Mouse (Mus musculus): ENCODE data around the gene Ugt1a5.
A peak's percentile ranks its signal among the peaks of the same experiment; 100 is the strongest.
"Not testable (repeated sequence)": the region's sequence is repeated elsewhere in the genome, so short reads cannot be mapped to it uniquely, and the experiment has no call there.

The Ugt1a5 gene

DNA sequence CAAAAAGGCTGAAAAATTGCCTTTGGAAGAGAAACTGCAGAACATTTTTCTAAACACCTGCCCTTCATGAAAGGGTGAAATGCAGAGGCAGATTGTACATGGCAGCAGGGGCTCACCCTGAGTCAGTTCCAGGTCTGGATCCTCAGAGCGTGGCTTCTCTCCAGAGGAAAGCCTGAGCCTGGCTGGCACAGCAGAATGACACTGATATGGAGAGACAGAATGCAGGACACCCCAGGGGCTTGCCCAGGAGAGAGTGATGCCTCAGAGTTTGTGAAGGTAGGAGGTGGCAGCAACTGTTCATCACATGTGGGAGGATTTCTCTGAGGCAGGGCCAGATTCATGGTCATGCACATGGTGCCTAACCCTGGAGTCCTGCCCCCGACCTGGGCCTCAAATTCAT is 34.2 kb downstream of the Ugt1a5 start:
- no peak for DNase-seq

DNA sequence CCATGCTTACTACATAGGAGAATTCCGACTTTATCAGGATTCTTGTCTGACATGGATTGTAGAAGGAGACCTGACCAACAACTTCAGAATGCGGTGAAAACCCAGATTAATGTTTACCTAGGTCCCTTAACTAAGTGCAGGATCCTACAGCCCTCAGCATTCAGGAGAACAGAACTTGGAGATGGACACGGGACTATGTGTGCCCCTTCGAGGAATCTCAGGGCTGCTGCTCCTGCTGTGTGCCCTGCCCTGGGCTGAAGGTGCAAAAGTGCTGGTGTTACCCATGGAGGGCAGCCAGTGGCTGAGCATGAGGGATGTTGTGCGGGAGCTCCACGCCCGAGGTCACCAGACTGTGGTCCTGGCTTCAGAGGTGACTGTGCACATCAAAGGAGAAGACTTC is 34.6 kb downstream of the Ugt1a5 start, which contains the start of gene Ugt1a2:
Ugt1a2 (plus strand) TSS at position 146 of the 400 bp plus-strand sequence.
- DNase-seq = no peak

DNA sequence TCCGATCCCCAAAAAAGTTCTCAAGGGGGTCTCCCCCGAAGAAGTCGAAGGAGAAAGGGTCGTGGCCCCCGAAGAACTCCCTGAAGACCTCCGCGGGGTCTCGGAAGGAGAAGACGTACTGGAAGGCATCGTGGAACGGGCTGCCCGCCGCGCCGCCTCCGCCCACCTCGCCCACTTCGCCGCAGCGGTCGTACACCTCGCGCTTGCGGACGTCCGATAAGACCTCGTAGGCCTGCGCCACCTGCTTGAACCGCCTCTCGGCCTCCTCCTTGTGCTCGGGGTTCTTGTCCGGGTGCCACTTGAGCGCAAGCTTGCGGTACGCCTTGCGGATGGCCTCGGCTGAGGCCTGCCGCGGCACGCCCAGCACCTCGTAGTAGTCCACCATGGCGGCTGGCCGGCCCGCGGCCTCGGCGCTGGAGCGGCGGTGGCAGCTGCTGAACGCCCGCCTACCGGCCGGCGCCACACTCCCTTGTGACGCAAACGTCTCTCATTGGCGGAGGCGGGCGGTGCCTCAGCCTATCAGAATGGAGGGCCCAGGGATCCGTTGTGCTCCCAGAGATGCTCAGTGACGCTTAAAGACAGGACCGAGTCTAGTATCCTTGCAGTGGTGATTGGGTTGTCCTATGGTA is 39.6 kb downstream of the Ugt1a5 start, which contains the start of gene Dnajb3:
Dnajb3 (minus strand) TSS at position 489 of the 629 bp plus-strand sequence.
- DNase-seq = peak; percentile 88

DNA sequence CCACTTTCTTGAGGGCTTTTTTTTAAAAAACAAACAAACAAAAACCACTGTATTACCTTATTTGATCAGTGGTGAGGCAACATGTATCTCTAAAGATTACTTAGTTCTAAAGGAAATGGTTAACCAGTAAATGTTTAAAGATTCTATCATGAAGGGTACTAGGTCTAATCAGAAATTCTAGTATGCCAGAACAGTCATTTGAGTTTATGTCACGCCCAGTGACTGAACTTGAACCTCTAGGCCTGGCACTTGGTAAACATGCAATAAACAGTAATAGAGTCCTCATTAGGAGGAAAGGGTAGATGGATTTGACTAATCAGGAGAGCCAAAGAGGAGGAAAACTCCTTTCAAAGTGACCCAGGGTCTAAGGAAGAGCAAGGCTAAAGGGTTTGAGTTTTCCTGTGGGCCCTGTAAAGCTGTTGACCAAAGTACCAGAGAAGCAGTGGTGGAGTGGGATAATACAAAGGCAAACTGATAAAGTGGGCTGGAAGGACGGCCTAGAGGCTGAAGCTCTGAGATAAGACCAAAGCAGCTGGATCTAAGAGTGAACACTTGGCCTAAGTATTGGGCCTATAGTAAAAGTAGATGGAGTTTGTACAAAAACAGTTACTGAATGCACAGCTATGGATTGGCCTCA is 41.1 kb downstream of the Ugt1a5 start:
- no peak for DNase-seq

DNA sequence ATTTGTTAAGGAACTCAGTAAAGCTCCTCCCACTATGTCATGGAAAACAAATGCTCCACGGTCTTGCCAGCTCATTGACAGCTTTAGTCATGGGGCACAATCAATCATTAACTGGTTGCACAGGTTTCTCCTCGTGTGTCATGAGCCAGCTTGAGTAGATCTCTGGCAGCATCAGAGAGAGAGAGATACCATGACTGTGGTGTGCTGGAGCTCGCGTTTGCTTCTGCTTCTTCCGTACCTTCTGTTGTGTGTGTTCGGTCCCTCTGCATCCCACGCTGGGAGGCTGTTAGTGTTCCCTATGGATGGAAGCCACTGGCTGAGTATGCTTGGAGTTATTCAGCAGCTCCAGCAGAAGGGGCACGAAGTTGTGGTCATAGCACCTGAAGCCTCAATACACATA is 46.0 kb downstream of the Ugt1a5 start, which contains the start of gene Ugt1a1:
Ugt1a1 (plus strand) TSS at position 148 of the 400 bp plus-strand sequence.
- DNase-seq = no peak

DNA sequence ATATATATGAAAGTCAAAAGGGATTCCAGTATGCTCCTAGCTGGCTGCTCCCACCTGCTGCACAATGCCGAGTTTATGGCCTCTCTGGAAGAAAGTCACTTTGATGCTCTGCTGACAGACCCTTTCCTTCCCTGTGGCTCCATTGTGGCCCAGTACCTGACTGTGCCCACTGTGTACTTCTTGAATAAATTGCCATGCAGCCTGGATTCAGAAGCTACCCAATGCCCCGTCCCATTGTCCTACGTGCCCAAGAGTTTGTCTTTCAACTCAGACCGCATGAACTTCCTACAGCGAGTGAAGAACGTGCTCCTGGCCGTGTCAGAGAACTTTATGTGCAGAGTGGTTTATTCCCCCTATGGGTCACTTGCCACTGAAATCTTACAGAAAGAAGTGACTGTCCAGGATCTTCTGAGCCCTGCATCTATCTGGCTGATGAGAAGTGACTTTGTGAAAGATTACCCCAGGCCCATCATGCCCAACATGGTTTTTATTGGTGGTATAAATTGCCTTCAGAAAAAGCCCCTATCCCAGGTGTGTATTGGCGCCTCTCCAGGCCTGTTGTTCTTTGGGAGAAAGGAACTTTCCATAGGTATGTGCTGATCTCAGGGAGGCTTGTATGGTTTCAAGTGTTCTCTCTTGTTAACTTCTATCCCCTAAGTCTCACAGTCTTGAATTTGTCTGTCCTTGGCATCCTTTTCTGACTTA is 46.7 kb downstream of the Ugt1a5 start:
- no peak for DNase-seq

DNA sequence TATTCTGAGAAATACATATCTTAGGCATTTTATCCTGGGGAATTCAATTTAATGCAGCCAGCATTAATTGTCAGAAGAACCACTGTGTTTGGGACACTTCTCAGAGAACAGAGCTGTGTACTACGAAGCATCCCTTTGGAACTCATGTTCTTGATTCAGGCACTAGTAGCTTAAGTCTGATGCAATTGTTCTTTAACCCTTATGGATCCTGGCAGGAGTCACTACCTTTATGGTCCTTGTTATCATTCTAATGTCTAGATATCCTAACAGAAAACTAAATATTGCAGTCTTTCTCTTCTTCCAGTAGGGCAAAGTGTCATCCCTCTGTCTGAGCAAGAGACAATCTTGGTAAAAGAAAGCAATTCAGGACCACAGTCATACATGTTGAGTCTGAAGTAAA is 47.2 kb downstream of the Ugt1a5 start:
- no peak for DNase-seq

DNA sequence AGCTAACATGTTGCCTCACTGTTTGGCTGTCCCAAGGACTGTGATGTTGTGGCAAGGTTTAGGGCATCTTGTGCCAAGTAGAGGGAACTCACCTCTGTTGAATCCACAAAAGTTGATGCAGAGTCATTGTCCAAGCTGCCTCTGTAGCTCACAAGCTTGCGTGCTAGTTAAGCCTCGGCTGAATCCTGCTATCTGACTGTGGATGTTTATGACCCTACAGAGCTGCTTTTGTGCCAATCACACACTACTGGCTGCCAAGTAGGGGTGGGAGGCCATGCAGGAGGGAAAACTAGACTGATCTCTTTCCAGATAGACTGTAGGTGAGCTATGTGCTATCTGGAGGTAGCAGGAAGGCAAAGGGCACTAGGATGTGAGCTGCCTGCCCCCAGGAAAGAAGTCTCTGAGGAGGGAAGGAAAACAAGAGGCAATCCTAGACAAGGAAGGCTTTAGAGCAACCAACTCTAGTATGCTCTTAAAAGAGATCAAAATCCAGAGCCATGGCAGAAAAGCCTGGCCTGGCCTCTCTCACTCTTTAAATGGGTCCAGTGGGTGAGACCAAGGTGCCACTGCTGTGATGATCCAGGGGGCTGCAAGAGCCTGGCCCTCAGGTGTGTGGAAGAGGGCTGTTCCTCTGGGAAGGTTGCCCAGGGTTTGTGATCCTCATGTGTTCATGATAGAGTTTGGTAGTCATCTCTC is 48.1 kb downstream of the Ugt1a5 start:
- no peak for DNase-seq

DNA sequence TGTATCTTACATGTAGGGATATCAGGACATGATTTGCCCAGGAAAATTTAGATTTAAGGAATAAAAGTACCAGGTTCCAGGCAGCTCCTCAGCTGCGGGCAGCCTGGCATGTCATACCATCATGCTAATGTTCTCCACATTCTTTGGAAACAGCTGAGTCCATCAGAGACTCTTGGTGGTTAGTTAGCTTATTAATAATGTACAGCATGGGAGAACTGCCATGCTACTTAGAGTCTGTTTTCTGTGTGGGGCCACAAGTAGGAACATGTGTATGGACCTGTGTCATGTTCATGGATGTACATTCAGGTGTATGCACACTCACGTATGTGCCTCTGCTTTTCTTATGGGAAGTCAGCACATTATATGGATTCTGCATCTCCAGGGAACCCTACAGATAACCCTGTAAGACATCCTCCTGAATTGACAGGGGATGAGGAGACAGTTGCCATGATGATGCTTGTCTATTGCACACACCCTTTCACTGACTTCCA is 48.7 kb downstream of the Ugt1a5 start:
- no peak for DNase-seq

DNA sequence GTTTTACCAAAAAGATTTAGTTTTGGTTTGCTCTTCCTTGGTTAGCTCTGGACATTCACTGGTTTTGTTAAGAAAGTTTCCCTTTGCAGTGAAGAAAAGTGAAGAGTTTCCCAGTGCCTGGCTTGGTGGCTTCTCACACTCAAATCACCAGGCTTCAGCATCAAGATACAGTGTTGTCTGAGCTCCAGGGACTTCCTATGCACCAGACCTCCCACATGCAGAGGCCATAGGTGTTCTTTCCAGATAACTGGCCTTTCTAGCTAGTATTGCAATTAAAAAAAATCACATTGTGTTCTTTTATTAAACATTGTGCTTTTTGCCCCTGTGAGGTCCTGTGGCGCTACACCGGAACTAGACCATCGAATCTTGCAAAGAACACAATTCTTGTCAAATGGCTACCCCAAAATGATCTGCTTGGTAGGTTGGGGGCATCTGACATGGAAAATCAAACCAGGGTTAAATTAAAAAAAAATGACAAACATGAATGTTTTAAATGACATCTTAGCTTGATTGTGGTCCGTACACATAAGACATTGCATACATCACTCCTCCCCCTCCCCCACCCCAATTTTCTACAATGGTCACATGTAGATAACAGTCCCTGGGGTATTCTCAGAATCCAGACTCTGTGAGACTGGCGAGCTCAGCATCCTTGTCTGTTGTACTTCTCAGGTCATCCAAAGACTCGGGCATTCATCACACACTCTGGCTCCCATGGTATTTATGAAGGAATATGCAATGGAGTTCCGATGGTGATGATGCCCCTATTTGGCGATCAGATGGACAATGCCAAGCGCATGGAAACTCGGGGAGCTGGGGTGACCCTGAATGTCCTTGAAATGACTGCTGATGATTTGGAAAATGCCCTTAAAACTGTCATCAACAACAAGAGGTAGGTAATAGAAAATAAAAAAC is 49.9 kb downstream of the Ugt1a5 start:
- no peak for DNase-seq

DNA sequence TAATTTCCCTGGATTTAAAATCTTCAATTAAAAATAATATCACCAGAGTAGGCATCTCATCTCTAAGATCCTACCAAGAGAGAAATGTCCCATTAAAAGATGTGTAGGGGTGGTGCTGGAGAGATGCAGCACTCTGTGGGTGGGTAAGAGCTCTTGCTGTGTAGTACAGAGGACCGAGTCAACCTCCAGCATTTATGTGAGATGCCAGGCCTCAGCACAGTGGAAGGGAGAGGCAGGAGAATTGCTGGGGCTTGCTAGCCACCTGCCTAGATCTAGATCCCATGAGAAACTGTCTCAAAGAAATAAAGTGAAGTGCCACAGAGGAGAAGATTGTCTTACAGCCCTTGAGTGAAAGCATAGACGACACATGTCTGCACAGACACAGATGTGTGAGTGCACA is 50.7 kb downstream of the Ugt1a5 start:
- no peak for DNase-seq

DNA sequence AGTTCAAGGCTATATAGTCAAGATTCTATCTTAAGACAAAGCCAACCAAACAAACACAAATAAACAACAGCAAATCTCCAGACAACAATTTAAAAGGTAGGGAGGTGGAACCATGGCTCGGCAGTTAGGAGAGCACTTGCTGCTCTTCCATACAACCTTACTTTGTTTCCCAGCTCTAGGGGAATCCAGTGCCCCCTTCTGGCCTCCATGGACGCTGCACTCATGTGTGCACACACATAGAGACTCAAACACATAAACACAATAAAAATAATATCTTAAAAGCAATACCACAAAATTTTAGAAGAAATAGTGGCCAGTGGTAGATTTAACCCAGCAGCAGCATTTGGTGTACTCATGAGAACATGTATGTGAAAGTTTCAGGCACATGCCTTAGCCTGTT is 51.3 kb downstream of the Ugt1a5 start:
- DNase-seq = peak; percentile 19

DNA sequence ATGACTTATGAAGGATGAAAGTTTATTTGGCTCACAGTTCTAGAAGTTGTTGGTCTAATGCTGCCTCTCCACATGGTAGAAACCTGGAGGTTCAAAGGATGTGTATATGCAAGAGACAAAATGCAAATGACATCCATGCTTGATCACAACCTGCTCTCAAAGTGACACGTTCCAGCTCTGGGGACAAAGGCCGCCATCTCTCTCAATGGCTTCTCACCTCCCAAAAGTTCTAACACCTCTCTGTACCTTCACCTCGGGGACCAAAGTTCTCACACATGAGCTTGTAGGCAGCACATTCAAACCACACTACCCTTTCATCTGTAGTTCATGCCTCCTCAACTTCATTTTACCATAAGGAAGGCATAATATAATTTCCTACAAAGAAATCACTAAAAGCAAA is 51.8 kb downstream of the Ugt1a5 start:
- no peak for DNase-seq

DNA sequence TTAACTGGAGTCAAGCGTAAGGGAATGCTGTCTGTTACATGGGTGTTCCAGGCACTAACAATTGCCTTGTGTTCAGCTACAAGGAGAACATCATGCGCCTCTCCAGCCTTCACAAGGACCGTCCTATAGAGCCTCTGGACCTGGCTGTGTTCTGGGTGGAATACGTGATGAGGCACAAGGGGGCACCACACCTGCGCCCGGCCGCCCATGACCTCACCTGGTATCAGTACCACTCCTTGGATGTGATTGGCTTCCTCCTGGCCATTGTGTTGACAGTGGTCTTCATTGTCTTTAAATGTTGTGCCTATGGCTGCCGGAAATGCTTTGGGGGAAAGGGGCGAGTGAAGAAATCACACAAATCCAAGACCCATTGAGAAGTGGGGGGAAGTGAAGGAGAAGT is 52.2 kb downstream of the Ugt1a5 start:
- peak; percentile 16 for DNase-seq

DNA sequence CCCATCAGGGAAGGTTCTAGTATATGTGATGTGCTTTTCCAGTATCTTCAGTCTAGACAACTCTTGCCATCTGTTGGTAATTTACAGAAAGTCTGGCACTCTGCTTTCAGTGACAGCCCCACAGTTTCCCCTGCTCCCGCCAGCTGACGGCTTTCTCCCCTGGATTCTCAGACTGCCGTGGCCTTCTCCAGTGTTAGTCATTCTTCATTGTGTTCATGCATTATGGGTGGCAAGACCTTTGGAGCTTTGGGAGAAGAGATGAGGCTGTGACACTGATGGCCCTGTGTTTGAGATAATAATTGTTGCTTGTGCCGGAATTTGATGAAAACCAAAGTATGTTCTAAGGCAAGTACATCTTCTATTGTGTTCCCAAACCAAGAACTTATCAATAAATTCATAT is 52.8 kb downstream of the Ugt1a5 start:
- DNase-seq = no peak

DNA sequence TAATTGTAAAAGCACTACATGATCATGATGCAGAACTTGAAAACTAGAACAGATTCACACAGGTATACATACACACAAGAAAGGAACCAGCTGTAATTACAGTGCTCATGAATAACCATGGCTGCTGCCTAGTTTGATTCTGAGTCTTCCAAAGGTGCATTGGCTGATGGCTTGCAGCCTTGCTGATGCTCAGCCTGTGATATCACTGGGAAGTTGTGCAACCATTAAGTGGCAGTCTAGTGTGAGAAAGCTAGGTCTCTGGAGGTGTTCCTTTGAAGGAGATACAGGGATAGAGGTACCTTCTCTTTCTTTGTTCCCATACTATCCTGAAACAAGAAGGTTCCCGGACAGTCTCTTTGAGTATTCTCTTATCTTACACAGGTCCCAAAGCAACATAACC is 53.2 kb downstream of the Ugt1a5 start:
- DNase-seq = no peak

DNA sequence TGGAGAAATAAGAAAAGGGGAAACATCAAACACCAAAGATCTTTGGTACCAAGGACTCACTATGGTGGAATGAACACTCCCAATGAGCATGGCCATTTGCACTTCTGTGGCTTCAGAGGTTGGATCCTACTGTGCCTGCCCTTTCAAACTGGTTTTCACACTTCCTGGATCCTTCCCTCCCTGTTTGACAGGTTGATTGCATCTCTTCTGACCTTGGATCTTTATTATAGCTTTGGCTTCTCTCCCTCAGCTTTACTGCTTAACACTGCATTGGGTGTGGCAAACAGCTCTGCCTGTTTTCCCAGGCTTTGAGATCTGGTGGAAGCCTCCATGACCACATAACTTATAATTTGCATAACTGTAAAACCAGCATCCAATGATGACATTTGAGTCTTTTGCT is 54.5 kb downstream of the Ugt1a5 start:
- DNase-seq = no peak

DNA sequence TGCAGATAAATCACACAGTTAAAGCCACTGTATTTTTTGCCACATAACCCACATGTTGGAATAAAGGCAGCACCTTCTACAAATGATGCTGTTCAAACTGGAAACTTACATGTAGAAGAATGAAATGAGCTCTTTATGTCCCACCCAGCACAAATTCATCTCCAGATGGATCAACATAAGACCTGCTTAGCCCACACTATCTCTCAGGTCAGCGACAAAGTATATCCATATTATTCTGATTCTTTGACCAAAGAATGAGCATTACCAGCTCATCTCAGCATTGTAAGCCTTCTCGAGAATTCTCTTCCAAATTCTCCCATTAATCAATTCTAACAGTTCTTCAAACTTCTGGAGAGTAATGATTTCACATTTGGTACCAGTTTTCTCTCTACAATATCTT is 56.4 kb downstream of the Ugt1a5 start:
- DNase-seq = no peak

DNA sequence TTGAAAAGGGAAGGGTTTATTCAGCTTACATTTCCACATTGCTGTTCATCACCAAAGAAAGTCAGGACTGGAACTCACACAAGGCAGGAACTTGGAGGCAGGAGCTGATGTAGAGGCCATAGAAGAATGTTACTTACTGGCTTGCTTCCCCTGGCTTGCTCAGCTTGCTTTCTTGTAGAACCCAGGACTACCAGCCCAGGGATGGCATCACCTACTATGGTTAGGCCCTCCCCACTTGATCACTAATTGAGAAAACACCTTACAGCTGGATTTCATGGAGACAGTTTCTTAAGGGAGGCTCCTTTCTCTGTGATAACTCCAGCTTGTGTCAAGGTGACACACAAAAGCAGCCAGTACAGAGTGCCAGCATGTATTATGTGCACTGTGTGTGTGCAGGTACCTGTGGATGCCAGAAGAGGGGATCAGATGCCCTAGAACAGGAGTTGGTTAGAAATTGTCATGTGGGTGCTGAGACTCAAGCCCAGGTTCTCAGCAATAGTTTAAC is 57.3 kb downstream of the Ugt1a5 start:
- not testable (repeated sequence) for DNase-seq

DNA sequence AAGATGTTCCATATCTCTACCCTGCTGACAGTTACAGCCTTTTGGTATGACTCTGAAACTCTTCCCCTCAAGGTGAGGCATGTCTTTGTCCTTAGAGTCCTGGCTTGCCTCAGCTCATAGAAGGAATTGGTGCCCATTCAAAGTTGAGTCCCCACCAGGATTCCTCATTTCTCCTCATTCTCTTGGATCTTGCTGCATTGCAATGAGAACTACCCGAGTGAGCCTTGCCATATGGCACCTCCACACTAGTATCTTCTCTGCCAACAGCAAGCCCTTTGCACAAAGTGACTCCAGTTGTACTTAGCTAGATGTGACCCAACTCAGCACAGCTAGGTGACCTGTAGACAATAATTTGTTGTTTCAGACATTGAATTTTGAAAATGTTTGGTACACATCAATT is 57.8 kb downstream of the Ugt1a5 start:
- DNase-seq = no peak

DNA sequence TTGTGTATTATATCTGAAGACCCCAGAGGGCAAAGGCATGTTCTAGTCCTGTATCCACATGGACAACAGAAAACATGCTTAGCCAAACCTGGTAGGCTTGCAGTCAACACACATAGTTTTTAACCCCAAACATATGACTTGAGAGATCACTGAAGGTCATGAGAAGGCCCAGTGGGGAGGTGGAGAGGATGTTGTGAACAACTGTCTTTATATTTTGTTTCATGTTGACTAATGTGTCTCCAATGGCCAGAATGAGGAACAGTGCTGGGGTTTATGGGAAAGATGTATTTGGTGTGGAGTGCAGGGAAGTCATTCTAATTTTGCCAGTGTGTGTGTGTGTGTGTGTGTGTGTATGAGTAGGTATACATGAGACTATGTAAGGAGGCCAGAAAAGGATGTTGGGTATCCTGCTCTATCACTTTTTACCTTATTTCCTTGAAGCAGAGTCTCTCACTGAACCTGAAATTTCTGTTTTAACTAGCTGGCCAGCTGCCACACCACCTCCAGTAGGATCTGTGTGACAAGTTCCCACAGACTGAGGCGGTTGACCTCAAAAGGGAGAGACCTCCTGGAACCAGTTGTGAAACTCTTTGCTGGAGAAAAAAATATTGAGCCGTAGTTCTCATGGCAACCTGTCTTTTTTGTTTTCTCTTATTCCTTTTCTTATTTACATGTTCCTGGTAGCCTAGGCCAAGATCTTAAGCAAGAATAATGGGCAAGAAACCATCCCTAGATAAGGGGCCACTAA is 58.4 kb downstream of the Ugt1a5 start:
- DNase-seq = no peak

Data from thymus, postnatal 14 days (tissue).